ENCODE assay signal across 12 mouse cellular contexts in the genomic region with DNA sequence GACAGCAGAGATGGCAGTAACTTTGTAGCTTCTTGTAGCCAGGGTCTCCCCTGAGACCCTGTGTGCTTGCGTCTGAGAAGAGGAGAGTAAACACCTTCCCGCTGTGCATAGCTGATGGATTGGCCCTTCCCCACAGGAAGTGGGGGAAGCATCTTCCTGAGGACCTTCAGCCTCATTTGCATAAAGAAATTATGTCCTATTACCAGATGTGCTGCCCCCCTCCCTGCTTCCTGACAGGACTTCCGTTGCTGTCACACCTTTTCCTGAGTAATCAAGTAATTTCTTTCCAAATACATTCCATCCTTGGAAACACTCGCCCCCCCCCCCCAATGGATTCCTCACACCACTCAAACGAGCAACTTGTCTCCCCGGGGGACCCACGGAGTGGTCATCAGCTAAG.
DNase-seq lines count a peak whose midpoint lies in the region; ATAC-seq and TF ChIP-seq lines count a peak whose summit lies in the region.
"Had no signal": no experiment of that assay in that cellular context is flagged by ENCODE, and none has a peak within 500 bp of the region (broad histone marks: within the 10 kb centered on the region; RNA-seq: fewer than 3 reads in every experiment).

No protein-coding gene starts in this region.

- H3K9me3 ChIP-seq in lung, embryonic 14.5 days (ENCODE audit: low read depth, low read length): no peaks in the 10 kb centered on the region
- no peaks in the 10 kb centered on the region for H3K9me3 ChIP-seq in intestine, embryonic 16.5 days (ENCODE audit: control insufficient read depth, low read length)
- no peaks in the 10 kb centered on the region for H3K9me3 ChIP-seq in liver, embryonic 14.5 days (ENCODE audit: control insufficient read depth, low read length)

- no peak overlapping the region; the same call in 1 of the 2 replicates for H3K27ac ChIP-seq in lung, embryonic 14.5 days (ENCODE audit: low read depth)
- H3K27ac ChIP-seq in intestine, embryonic 16.5 days (ENCODE audit: low read length): 0 out of 2 replicates have a peak overlapping the region, but pooled peaks have one; percentile 10
- peak overlapping the region; percentile 99 for H3K27ac ChIP-seq in liver, embryonic 14.5 days

- H3K36me3 ChIP-seq in lung, embryonic 14.5 days (ENCODE audit: insufficient read depth): no peaks in the 10 kb centered on the region
- no peaks in the 10 kb centered on the region for H3K36me3 ChIP-seq in intestine, embryonic 16.5 days (ENCODE audit: control insufficient read depth, insufficient read depth, low read length)
- no peaks in the 10 kb centered on the region for H3K36me3 ChIP-seq in liver, embryonic 14.5 days (replicated peaks; ENCODE audit: control insufficient read depth, insufficient read depth, low read depth)

- WGBS in lung, embryonic 14.5 days: 8% methylated on average over 7 of the region's 7 CpGs
- 16% methylated on average over 7 of the region's 7 CpGs for WGBS in intestine, embryonic 16.5 days
- 7% methylated on average over 7 of the region's 7 CpGs for WGBS in liver, embryonic 14.5 days (ENCODE audit: insufficient replicate concordance)

- no peak overlapping the region for H3K9ac ChIP-seq in lung, embryonic 14.5 days
- no peak overlapping the region; the same call in 1 of the 2 replicates for H3K9ac ChIP-seq in intestine, embryonic 16.5 days (ENCODE audit: low read depth, low read length)
- peak overlapping the region; percentile 66 for H3K9ac ChIP-seq in liver, embryonic 14.5 days (replicated peaks)

- no peaks in the 10 kb centered on the region for H3K27me3 ChIP-seq in lung, embryonic 14.5 days (ENCODE audit: insufficient read depth, low read length)
- no peaks in the 10 kb centered on the region for H3K27me3 ChIP-seq in intestine, embryonic 16.5 days (replicated peaks; ENCODE audit: control insufficient read depth, insufficient read depth, low read length)
- H3K27me3 ChIP-seq in liver, embryonic 14.5 days (ENCODE audit: control insufficient read depth, insufficient read depth, low read length): no peaks in the 10 kb centered on the region

- no peak for ATAC-seq in lung, embryonic 14.5 days (ENCODE audit: insufficient read depth)
- no peak for ATAC-seq in intestine, embryonic 16.5 days
- ATAC-seq in liver, embryonic 14.5 days (ENCODE audit: insufficient read depth): no peak

- H3K4me1 ChIP-seq in lung, embryonic 14.5 days (ENCODE audit: insufficient read depth): no peaks in the 10 kb centered on the region
- H3K4me1 ChIP-seq in intestine, embryonic 16.5 days (ENCODE audit: control insufficient read depth, insufficient read depth, low read length): peaks cover 14% of the 10 kb centered on the region
- H3K4me1 ChIP-seq in liver, embryonic 14.5 days (replicated peaks; ENCODE audit: control insufficient read depth in 2 of 2, insufficient read depth in 2 of 2, low read length in 1 of 2): peaks cover 91 to 92% of the 10 kb centered on the region in 2 experiments

- no peak for TF ChIP-seq CTCF in lung, embryonic 14.5 days (IDR thresholded peaks at IDR 0.05; ENCODE audit: low read depth)
- no peak for TF ChIP-seq CTCF in liver, embryonic 14.5 days (IDR thresholded peaks at IDR 0.05; ENCODE audit: low read depth)

- peak overlapping the region; percentile 2; the same call in 1 of the 2 replicates for H3K4me2 ChIP-seq in lung, embryonic 14.5 days
- 0 out of 2 replicates have a peak overlapping the region, but pooled peaks have one; percentile 17 for H3K4me2 ChIP-seq in intestine, embryonic 16.5 days (ENCODE audit: low read depth, low read length)
- H3K4me2 ChIP-seq in liver, embryonic 14.5 days (ENCODE audit: low read depth): peak overlapping the region; percentile 66

- DNase-seq in lung, embryonic 14.5 days: peak; percentile 59
- no peak for DNase-seq in lung, postnatal 10 days
- peak; percentile 66 for DNase-seq in MEL-GATA-1-ER (ENCODE audit: extremely low read depth, low read depth)
- no peak for DNase-seq in liver, embryonic 14.5 days (ENCODE audit: low read depth in 3 of 3, low spot score in 3 of 3)
- DNase-seq in adrenal gland, postnatal 10 days: no peak
- no peak for DNase-seq in urinary bladder, postnatal 10 days (ENCODE audit: low spot score)
- no peak for DNase-seq in urinary bladder, postnatal 14 days (ENCODE audit: low spot score)
- DNase-seq: cerebellum, adult 18-20 months; layer of hippocampus, adult 9-11 months; midbrain, embryonic 14.5 days; right cerebral cortex, adult 18-20 months had no signal

- no peak for TF ChIP-seq EP300 in liver, embryonic 14.5 days (IDR thresholded peaks at IDR 0.05; ENCODE audit: low read depth)

- no peak overlapping the region for H3K4me3 ChIP-seq in lung, embryonic 14.5 days (ENCODE audit: low read depth, low read length)
- H3K4me3 ChIP-seq in intestine, embryonic 16.5 days (ENCODE audit: low read length): no peak overlapping the region
- H3K4me3 ChIP-seq in liver, embryonic 14.5 days (ENCODE audit: insufficient read depth in 1 of 2, low read depth in 2 of 2, low read length in 2 of 2): peak overlapping the region; percentile 15 to 30

Comparison
In these comparisons a context has a peak if more than half of its experiments do, and no peak if none do; other contexts are left out.
1. DNase-seq: peak in lung, embryonic 14.5 days (single experiment) and MEL-GATA-1-ER (single experiment); none in lung, postnatal 10 days (single experiment), liver, embryonic 14.5 days (0 of 3), adrenal gland, postnatal 10 days (single experiment), urinary bladder, postnatal 10 days (single experiment) and urinary bladder, postnatal 14 days (single experiment).
2. H3K4me2 ChIP-seq: peak in every context shown above with its lines; median percentile 66 in liver, embryonic 14.5 days; 17 in intestine, embryonic 16.5 days; 2 in lung, embryonic 14.5 days.
3. H3K4me3 ChIP-seq: peak in liver, embryonic 14.5 days (2 of 2); none in lung, embryonic 14.5 days (single experiment) and intestine, embryonic 16.5 days (single experiment).